Mouse (Mus musculus): ENCODE results near the gene Ppif.

Gene Ppif

DNA sequence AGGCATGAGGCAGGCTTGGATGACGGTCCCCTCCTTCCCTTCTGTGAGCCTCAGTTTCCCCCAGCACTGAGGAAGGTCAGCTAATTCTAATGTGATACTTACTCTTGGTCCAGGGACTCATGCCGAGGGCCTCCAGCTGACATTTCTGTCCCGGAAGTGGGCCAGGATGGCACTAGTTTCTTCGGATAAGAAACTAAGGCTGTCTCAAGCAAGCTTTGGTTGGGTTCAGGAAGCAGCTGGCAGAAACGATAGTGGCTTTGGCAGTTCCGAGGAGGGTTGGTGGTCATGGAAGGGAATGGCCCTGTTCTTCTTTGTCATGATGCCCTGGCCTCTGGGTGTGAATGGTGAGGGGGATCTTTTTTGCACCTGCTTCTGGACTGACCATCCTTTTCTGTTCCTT, 1.1 kb downstream of the Ppif start:
- DNase-seq (ENCODE audit: low read depth, low spot score) = no peak

GRCm38 (mm10) chr14:25696356-25696755, 2.4 kb downstream of the Ppif start:
- no peak for DNase-seq (ENCODE audit: low read depth, low spot score)

GRCm38 (mm10) chr14:25701986-25702385, 8.0 kb downstream of the Ppif start:
- DNase-seq (ENCODE audit: low read depth, low spot score) = no peak

DNA sequence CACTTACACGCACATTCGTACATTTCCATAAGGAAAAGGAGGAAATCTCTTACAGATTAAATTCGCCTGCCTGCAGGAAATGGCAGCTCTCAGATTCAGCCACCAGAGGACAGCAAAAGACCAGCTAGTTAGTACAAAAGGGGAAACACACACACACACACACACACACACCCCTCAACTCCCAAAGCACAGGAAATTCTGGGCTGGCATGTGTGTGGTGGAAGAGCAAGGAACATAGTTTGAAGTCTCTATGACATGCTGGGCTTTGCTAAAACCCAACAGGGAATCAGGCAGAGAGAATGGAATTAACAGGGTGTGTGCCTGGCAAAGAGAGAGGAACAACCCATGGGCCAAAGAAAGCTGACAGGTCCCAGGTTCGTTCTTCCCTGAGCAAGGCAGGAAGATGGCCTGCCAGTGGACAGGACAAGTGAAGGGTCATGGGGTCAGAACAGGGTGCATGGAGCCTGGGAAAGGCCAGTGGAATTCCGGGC, 13.8 kb downstream of the Ppif start:
- peak; percentile 68 for DNase-seq (ENCODE audit: low read depth, low spot score)

- peak; percentile 90 for DNase-seq (ENCODE audit: low read depth, low spot score)
Measured at GRCm38 (mm10) chr14:25708451-25708850, 14.5 kb downstream of the Ppif start.

- DNase-seq (ENCODE audit: low read depth, low spot score) = peak; percentile 86
Measured at GRCm38 (mm10) chr14:25708917-25709316, 15.0 kb downstream of the Ppif start.

- DNase-seq (ENCODE audit: low read depth, low spot score) = no peak
Measured at GRCm38 (mm10) chr14:25710073-25710472, 16.1 kb downstream of the Ppif start.

DNA sequence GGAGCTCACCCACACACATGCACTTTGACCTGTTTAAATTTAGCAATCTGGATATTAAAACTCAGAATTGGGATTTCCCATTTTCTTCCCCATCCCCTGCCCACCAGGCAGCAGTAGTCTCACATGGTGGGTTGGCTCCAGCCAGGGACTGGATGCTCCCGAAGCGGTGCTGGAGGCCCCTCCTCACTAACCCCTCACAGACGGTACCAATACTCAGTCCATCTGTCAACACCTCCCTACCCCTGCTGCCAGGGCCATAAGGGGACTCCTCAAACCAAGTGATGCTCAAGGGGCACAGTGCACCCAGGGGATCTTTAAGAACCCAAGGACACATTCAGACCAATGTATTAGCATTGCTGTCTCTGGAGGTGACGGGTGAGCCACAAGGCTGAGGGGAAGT, 16.7 kb downstream of the Ppif start:
- DNase-seq (ENCODE audit: low read depth, low spot score) = no peak

GRCm38 (mm10) chr14:25711177-25711576, 17.2 kb downstream of the Ppif start:
- no peak for DNase-seq (ENCODE audit: low read depth, low spot score)

DNA sequence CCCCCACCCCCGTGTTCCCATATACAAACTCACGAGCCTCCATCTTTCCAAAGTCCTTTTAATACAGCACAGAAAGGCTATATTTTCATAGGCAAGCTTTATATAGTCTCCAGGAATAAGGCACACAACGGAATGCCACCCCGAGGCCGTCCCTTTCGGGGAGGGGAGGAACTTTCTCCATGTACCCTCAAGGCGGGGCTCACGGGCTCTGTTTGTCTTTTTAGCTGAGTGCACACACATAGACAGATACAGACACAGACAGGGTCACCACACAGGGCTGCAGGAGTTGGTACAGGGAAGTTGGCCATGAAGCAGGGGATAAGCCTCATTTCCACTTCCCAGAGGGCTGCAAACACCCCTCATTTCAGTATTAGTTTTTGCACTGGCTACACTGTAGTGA, 17.6 kb downstream of the Ppif start:
- no peak for DNase-seq (ENCODE audit: low read depth, low spot score)

- DNase-seq (ENCODE audit: low read depth, low spot score) = no peak
Measured at GRCm38 (mm10) chr14:25713443-25713842, 19.5 kb downstream of the Ppif start.

DNA sequence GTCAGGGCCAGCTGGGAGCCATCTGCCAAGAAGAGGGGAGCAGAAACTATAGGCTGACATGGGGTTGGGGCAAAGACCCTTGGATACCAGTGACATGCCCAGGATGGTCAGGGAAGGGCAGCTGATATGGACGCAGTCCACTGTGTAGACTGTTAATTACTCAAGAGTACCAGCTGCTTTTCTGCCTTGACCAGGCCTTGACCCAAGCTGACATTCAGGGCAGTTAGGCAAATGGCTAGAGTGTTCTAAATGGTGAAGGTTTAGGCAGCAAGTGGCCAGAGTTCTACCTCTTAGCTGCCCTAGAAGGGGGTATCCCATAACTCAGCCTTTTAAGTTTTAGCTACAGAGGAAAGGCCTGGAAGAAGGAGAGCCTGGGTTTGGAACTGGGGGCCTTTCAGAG, 22.6 kb downstream of the Ppif start:
- no peak for DNase-seq (ENCODE audit: low read depth, low spot score)

DNA sequence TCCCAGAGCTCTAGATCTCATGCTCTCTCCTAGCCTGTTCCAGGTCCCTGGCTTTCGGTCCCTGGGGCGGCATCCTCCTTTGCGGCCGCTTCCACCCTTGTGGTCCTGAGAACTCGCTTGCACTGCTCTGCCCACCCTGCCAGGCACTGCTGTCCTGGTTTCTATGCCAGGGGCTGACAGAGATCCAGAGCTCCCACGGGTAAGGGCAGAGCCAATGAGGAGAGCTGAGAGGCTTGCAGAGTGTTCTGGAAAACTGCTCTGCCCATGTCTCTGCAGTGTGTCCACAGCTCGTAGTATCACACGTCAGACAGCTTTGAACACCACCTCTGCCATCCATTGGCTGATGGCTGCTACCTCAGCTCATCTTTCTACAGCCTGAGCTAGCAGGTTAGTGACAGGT, 23.8 kb downstream of the Ppif start:
- no peak for DNase-seq (ENCODE audit: low read depth, low spot score)

GRCm38 (mm10) chr14:25718471-25718870, 24.5 kb downstream of the Ppif start:
- peak; percentile 65 for DNase-seq (ENCODE audit: low read depth, low spot score)

- DNase-seq (ENCODE audit: low read depth, low spot score) = no peak
Measured at GRCm38 (mm10) chr14:25719371-25719770, 25.4 kb downstream of the Ppif start.

GRCm38 (mm10) chr14:25720962-25721707, 27.2 kb downstream of the Ppif start:
- no peak for DNase-seq (ENCODE audit: low read depth, low spot score)

GRCm38 (mm10) chr14:25725032-25725497, 31.1 kb downstream of the Ppif start:
- no peak for DNase-seq (ENCODE audit: low read depth, low spot score)

DNA sequence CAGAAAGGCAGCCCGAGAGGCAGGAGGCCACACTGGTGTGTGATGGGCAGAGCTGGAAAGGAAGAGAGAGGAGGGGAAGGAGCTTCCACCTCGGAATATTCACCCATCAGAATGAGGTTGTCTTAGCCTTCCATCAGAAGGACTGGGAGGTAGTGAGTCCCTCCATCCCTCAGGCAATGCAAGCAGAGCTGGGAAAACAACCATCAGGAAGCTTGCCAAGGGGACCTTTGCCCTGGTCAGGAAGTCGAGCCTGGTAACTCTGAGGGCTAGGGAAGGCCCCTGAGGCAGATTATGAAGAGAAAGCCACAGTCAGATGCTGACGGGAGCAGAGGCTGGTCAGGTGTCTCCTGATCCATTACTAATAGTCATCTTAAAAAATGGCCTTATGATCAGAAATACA, 31.7 kb downstream of the Ppif start:
- DNase-seq (ENCODE audit: low read depth, low spot score) = no peak

DNA sequence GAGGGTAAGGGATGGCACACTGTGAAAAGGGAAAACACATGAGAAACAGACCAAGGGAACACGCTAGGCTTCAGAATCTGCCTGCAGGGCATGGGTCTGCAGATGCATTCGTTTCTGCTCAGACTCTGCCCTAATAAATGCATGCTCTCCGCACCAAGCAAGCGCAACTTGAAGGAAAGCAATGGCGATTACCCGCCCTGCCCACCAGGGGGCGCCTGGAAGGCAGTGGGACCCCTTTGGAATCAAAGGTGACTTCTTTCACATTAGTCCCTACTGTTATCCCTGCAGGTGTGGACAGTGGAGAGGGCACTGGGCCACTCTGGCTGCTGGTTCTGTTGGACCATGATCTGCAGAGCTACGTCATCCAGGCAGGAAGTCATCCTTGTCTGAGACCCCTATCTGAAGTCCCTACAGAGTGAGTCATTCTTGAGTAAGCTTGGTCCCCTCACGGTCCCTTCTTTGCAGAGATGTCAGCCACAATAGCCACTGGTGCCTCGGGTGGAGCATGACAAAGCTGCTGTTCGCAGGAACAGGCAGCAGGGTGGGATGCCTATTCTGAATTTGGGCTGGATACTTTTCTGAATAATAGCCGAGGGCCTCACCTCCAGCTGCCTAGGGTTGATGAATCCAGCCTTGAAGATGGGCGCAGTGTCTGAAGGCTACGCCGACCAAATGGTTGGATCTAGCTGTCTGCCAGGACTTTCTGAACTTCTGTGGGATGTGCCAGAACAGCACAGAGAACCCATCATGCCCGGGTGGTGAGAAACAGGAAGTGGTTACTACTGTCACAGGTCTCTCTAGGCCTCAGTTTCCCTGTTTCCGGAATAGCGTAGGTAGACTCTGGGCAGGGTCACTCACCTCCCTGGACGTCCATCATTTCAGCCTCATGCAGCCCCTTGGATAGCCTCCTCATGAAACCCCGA, 32.5 kb downstream of the Ppif start:
- no peak for DNase-seq (ENCODE audit: low read depth, low spot score)

GRCm38 (mm10) chr14:25727149-25727510, 33.2 kb downstream of the Ppif start:
- no peak for DNase-seq (ENCODE audit: low read depth, low spot score)

- DNase-seq (ENCODE audit: low read depth, low spot score) = no peak
Measured at GRCm38 (mm10) chr14:25734736-25735716, 41.1 kb downstream of the Ppif start.
